In genomic region chr9:88733182-88733581, GRCm38 (mm10) we compare ENCODE assay signal across 7 mouse cellular contexts. TPM values are rescaled to one million over a fixed set of nuclear protein-coding genes. Genes with fewer than 3 reads are reported as not detected.
"Had no signal": no experiment of that assay in that cellular context is flagged by ENCODE, and none has a peak within 500 bp of the region (broad histone marks: within the 10 kb centered on the region; RNA-seq: fewer than 3 reads in every experiment).

No protein-coding gene starts in this region.

RNA-seq across cellular contexts. Expression of gene Bcl2a1d, which starts 1.5 kb away (rescaled TPM):
- total RNA-seq: layer of hippocampus, adult 2 months had no signal
- polyA plus RNA-seq: kidney, embryonic 14.5 days; limb, embryonic 10.5 days; liver, embryonic 12.5 days; midbrain, embryonic 12.5 days; midbrain, embryonic 15.5 days; myocyte had no signal
